Mouse (Mus musculus): ENCODE data around the gene Rere.

GRCm38 (mm10) chr4:150241708-150242107, 39.7 kb upstream of the Rere start:
- TF ChIP-seq CTCF (IDR thresholded peaks at IDR 0.05; ENCODE audit: insufficient read depth, low read length) (no peak), POLR2A (IDR thresholded peaks at IDR 0.05; ENCODE audit: borderline replicate concordance, extremely low read depth, low read depth, low read length) (no peak)
